Mouse (Mus musculus): ENCODE measurements around the gene Soga1. TPM values are rescaled to one million over a fixed set of nuclear protein-coding genes. Genes with fewer than 3 reads are reported as not detected.

Gene Soga1
- total RNA-seq, 1 experiment = 11.8 TPM

DNA sequence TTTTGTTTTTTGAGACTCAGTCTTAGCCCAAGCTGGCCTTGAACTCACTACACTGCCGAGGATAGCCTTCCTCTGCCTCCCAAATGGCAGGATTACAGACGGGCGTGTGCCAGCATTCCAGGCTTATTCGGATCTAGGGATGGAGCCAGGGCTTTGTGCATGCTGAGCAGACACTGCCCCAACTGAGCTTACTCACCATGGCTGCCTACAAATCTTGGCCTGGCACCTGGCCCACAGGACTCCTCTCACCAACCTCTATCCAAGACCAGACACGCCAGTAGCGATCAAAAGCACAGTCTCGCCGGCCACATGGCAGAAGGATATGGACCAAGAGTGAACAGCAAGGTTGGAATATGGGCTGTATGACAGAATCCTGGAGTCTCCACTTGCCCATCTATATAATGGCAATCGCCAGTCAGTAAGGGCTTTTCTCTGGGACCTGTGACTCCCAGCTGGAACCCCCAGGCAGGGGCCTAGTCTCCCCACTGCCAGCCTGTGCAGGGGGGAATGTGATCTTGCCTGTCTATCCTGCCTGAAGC lies 4.8 kb downstream of the Soga1 start:
- in situ Hi-C loops (cut with MboI; ENCODE audit: low sequenced_read_pairs in 2 of 2, unreplicated experiment in 2 of 2) = no loop called here
- no peak for DNase-seq (ENCODE audit: low read depth, low spot score)
- Histone ChIP-seq H3K4me3 (ENCODE audit: insufficient read depth in 1 of 2, low read depth in 1 of 2, low read length in 2 of 2, poor library complexity in 1 of 2, severe bottlenecking in 1 of 2) (no peak overlapping the region), H3K36me3 (ENCODE audit: control insufficient read depth, insufficient read depth, low read length, poor library complexity, severe bottlenecking) (no peaks in the 10 kb centered on the region), H3K9ac (ENCODE audit: insufficient read depth, low read depth, low read length, poor library complexity, severe bottlenecking) (no peak overlapping the region), H3K4me1 (ENCODE audit: control insufficient read depth in 2 of 2, insufficient read depth in 2 of 2, low read length in 2 of 2, poor library complexity in 1 of 2) (peaks cover 0 to 5% of the 10 kb centered on the region in 2 experiments; a peak in 1 of 4 replicates), H3K27ac (ENCODE audit: insufficient read depth, low read depth, low read length, poor library complexity, severe bottlenecking) (no peak overlapping the region), H3K9me3 (ENCODE audit: control insufficient read depth, insufficient read depth, low read depth, low read length) (no peaks in the 10 kb centered on the region)
- no peak for TF ChIP-seq ZC3H11A (IDR thresholded peaks at IDR 0.05; ENCODE audit: borderline replicate concordance, low read depth, low read length)
- TF ChIP-seq CHD2 (IDR thresholded peaks at IDR 0.05; ENCODE audit: low read depth, low read length) = no peak
- TF ChIP-seq MAFK (IDR thresholded peaks at IDR 0.05; ENCODE audit: insufficient read depth, low read depth, low read length) = no peak
- no peak for TF ChIP-seq ZNF384 (IDR thresholded peaks at IDR 0.05; ENCODE audit: low read depth, low read length)
- no peak for TF ChIP-seq HCFC1 (IDR thresholded peaks at IDR 0.05; ENCODE audit: borderline replicate concordance, insufficient read depth, low read length)

DNA sequence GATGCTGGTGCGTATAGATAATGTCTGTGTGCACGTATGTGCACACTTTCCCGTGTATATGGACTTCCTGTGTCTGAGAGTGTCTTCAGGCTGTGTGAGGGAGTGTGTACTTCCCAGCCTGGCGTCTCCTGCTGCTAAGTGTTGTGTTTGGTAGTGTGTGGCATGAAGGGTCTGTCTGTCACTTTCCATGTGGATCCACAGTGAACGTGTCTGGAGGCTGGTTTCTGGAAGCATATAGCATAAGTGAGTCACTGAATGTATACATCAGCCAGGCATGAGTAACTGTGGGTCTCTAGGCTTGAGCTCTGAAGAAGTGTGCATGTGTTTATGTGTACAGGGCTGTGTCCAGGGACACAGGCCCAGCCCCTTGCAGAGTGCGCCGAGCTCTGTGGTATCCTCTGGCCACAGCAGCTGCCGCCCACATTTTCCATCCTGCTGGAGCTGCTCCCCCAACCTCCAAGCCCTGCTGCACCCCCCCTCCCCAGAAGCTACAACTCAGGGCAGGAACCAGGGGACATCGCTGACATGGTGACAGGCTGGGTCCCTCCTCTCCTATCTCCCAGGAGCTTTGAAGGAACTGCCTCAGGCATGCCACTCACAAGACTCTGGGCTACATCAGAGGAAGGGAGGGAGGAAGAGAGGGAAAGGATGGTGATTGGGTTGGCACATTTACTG lies 5.5 kb downstream of the Soga1 start:
- DNase-seq (ENCODE audit: low read depth, low spot score) = no peak
- H3K36me3 ChIP-seq (ENCODE audit: control insufficient read depth, insufficient read depth, low read length, poor library complexity, severe bottlenecking) = no peaks in the 10 kb centered on the region
- no peak overlapping the region for H3K9ac ChIP-seq (ENCODE audit: insufficient read depth, low read depth, low read length, poor library complexity, severe bottlenecking)
- TF ChIP-seq ZC3H11A (IDR thresholded peaks at IDR 0.05; ENCODE audit: borderline replicate concordance, low read depth, low read length) = no peak
- TF ChIP-seq ZNF384 (IDR thresholded peaks at IDR 0.05; ENCODE audit: low read depth, low read length) = no peak
- no peak for TF ChIP-seq MAFK (IDR thresholded peaks at IDR 0.05; ENCODE audit: insufficient read depth, low read depth, low read length)
- TF ChIP-seq CHD2 (IDR thresholded peaks at IDR 0.05; ENCODE audit: low read depth, low read length) = no peak
- TF ChIP-seq HCFC1 (IDR thresholded peaks at IDR 0.05; ENCODE audit: borderline replicate concordance, insufficient read depth, low read length) = no peak
- no peaks in the 10 kb centered on the region for H3K9me3 ChIP-seq (ENCODE audit: control insufficient read depth, insufficient read depth, low read depth, low read length)
- no peak overlapping the region for H3K4me3 ChIP-seq (ENCODE audit: insufficient read depth in 1 of 2, low read depth in 1 of 2, low read length in 2 of 2, poor library complexity in 1 of 2, severe bottlenecking in 1 of 2)
- in situ Hi-C loops (cut with MboI; ENCODE audit: low sequenced_read_pairs in 2 of 2, unreplicated experiment in 2 of 2) = no loop called here
- peaks cover 0 to 5% of the 10 kb centered on the region in 2 experiments; a peak in 1 of 4 replicates for H3K4me1 ChIP-seq (ENCODE audit: control insufficient read depth in 2 of 2, insufficient read depth in 2 of 2, low read length in 2 of 2, poor library complexity in 1 of 2)
- H3K27ac ChIP-seq (ENCODE audit: insufficient read depth, low read depth, low read length, poor library complexity, severe bottlenecking) = no peak overlapping the region

DNA sequence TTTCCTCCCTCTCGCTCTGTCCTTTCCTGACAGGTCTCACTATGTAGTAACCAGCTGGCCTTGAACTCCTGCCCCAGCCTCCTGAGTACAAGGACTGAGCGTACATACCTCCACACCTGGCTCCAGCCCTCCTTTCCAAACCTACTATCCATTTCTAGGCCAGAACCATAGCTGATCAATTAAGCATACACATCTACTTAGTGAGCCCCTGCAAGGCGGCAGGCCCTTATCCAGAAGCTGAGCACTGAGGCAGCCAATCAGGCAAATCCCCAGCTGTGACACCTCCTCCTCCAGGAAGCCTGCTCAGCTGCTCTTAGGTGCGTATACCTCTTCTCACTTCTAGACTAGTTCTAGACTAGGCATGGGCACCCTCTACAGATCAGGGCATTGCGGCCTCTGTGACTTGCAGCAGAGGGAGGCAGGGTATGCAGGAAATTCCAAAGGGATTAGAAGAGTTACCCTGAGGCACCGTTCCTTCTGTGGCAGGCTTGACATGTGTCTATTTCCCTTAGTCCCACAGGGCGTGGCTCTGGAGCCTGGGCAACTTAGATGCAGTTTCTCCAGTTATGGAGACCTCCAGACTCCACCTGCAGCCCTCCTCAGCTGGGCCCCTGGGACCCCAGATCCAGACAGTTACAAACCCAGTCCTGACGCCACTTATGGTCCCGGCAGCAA lies 6.6 kb downstream of the Soga1 start:
- H3K36me3 ChIP-seq (ENCODE audit: control insufficient read depth, insufficient read depth, low read length, poor library complexity, severe bottlenecking) = no peaks in the 10 kb centered on the region
- in situ Hi-C loops (cut with MboI; ENCODE audit: low sequenced_read_pairs in 2 of 2, unreplicated experiment in 2 of 2) = no loop called here
- TF ChIP-seq HCFC1 (IDR thresholded peaks at IDR 0.05; ENCODE audit: borderline replicate concordance, insufficient read depth, low read length) = no peak
- no peak for TF ChIP-seq MAFK (IDR thresholded peaks at IDR 0.05; ENCODE audit: insufficient read depth, low read depth, low read length)
- no peak for TF ChIP-seq ZC3H11A (IDR thresholded peaks at IDR 0.05; ENCODE audit: borderline replicate concordance, low read depth, low read length)
- TF ChIP-seq ZNF384 (IDR thresholded peaks at IDR 0.05; ENCODE audit: low read depth, low read length) = no peak
- no peak for TF ChIP-seq CHD2 (IDR thresholded peaks at IDR 0.05; ENCODE audit: low read depth, low read length)
- DNase-seq (ENCODE audit: low read depth, low spot score) = no peak
- no peak overlapping the region for H3K9ac ChIP-seq (ENCODE audit: insufficient read depth, low read depth, low read length, poor library complexity, severe bottlenecking)
- no peak overlapping the region for H3K4me3 ChIP-seq (ENCODE audit: insufficient read depth in 1 of 2, low read depth in 1 of 2, low read length in 2 of 2, poor library complexity in 1 of 2, severe bottlenecking in 1 of 2)
- H3K9me3 ChIP-seq (ENCODE audit: control insufficient read depth, insufficient read depth, low read depth, low read length) = no peaks in the 10 kb centered on the region
- peaks cover 0 to under 1% of the 10 kb centered on the region in 2 experiments; a peak in 1 of 4 replicates for H3K4me1 ChIP-seq (ENCODE audit: control insufficient read depth in 2 of 2, insufficient read depth in 2 of 2, low read length in 2 of 2, poor library complexity in 1 of 2)
- H3K27ac ChIP-seq (ENCODE audit: insufficient read depth, low read depth, low read length, poor library complexity, severe bottlenecking) = no peak overlapping the region

DNA sequence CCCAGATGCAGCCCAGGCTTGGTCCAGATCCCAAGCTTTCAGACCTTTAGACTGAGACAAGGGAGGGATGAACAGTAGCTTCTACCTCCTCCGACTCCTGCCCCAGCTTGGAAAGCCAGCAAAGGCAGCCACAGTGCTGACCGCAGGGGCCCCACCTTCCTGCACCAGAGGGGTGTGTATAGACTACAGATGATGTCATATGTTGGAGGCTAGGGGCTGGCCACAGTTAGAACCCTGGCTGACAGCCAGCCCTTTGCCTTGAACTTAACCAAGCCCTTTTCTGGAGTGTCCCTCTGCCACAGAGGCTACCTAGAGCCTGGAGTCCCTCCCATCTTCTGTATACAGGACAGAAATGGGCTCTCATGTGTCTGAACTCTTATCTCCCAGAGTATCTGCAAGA lies 7.5 kb downstream of the Soga1 start:
- H3K36me3 ChIP-seq (ENCODE audit: control insufficient read depth, insufficient read depth, low read length, poor library complexity, severe bottlenecking) = no peaks in the 10 kb centered on the region
- H3K9me3 ChIP-seq (ENCODE audit: control insufficient read depth, insufficient read depth, low read depth, low read length) = no peaks in the 10 kb centered on the region
- in situ Hi-C loops (cut with MboI; ENCODE audit: low sequenced_read_pairs in 2 of 2, unreplicated experiment in 2 of 2) = no loop called here
- TF ChIP-seq ZC3H11A (IDR thresholded peaks at IDR 0.05; ENCODE audit: borderline replicate concordance, low read depth, low read length) (no peak), CHD2 (IDR thresholded peaks at IDR 0.05; ENCODE audit: low read depth, low read length) (no peak), MAFK (IDR thresholded peaks at IDR 0.05; ENCODE audit: insufficient read depth, low read depth, low read length) (no peak), ZNF384 (IDR thresholded peaks at IDR 0.05; ENCODE audit: low read depth, low read length) (no peak), HCFC1 (IDR thresholded peaks at IDR 0.05; ENCODE audit: borderline replicate concordance, insufficient read depth, low read length) (no peak)
- H3K9ac ChIP-seq (ENCODE audit: insufficient read depth, low read depth, low read length, poor library complexity, severe bottlenecking) = no peak overlapping the region
- no peaks in the 10 kb centered on the region; a peak in 1 of 4 replicates for H3K4me1 ChIP-seq (ENCODE audit: control insufficient read depth in 2 of 2, insufficient read depth in 2 of 2, low read length in 2 of 2, poor library complexity in 1 of 2)
- no peak overlapping the region for H3K4me3 ChIP-seq (ENCODE audit: insufficient read depth in 1 of 2, low read depth in 1 of 2, low read length in 2 of 2, poor library complexity in 1 of 2, severe bottlenecking in 1 of 2)
- DNase-seq (ENCODE audit: low read depth, low spot score) = no peak
- H3K27ac ChIP-seq (ENCODE audit: insufficient read depth, low read depth, low read length, poor library complexity, severe bottlenecking) = no peak overlapping the region

Data from ES-E14 (cell line).